ENCODE assay signal across 25 mouse cellular contexts in genomic region chr5:126199876-126200275, GRCm38 (mm10).
DNase-seq lines count a peak whose midpoint lies in the region; TF ChIP-seq lines count a peak whose summit lies in the region.
"Had no signal": no experiment of that assay in that cellular context is flagged by ENCODE, and none has a peak within 500 bp of the region (broad histone marks: within the 10 kb centered on the region; RNA-seq: fewer than 3 reads in every experiment).

No protein-coding gene starts in this region.

- intact Hi-C loops in left cerebral cortex, adult 2 months (cut with DNase I), result loop anchor here (2.0 to 5.0 kb wide), 2 partner anchors 197 to 673 kb away; no protein-coding TSS in a partner anchor

- H3K27ac ChIP-seq in left cerebral cortex, adult 2 months, result no peak overlapping the region
- H3K27ac ChIP-seq: embryonic facial prominence, embryonic 13.5 days; embryonic facial prominence, embryonic 15.5 days; forebrain, embryonic 10.5 days; forebrain, embryonic 12.5 days; forebrain, embryonic 15.5 days had no signal

- no peak overlapping the region for H3K4me3 ChIP-seq in left cerebral cortex, adult 2 months
- H3K4me3 ChIP-seq: embryonic facial prominence, embryonic 13.5 days; embryonic facial prominence, embryonic 15.5 days; erythroblast, embryonic 14.5 days; forebrain, embryonic 10.5 days; forebrain, embryonic 12.5 days; forebrain, embryonic 15.5 days had no signal

- peak; percentile 54 to 74 for DNase-seq in layer of hippocampus, adult 18-20 months (ENCODE audit: low spot score in 2 of 2)
- DNase-seq in layer of hippocampus, postnatal 14 days (ENCODE audit: low spot score in 2 of 2), result no peak
- DNase-seq in layer of hippocampus, adult 8-10 months (ENCODE audit: low spot score in 2 of 2), result peak; percentile 35 to 61
- no peak for DNase-seq in layer of hippocampus, adult 9-10 months (ENCODE audit: low spot score)
- peak; percentile 52 for DNase-seq in layer of hippocampus, adult 9-11 months
- DNase-seq in mesoderm, embryonic 11.5 days (ENCODE audit: low read depth, low spot score), result peak; percentile 5
- DNase-seq in left cerebral cortex, adult 2 months (ENCODE audit: extremely low spot score in 1 of 2, low spot score in 2 of 2), result no peak
- DNase-seq in spleen, postnatal 36 days (ENCODE audit: low spot score in 2 of 2), result no peak
- DNase-seq: adrenal gland, adult 8-10 months; adrenal gland, postnatal 14 days; adrenal gland, postnatal 36 days; cerebellum, adult 11 months; cerebellum, adult 18-20 months; cerebellum, adult 8-10 months; cerebellum, adult 9-11 months; cerebellum, postnatal 14 days; cerebellum, postnatal 36 days; embryo, embryonic 11 days; forebrain, postnatal 0 days had no signal

- no peak for TF ChIP-seq CTCF in left cerebral cortex, adult 2 months (IDR thresholded peaks at IDR 0.05)

Comparison
In these comparisons a context has a peak if more than half of its experiments do, and no peak if none do; other contexts are left out.
1. DNase-seq: peak in layer of hippocampus, adult 18-20 months (2 of 2), layer of hippocampus, adult 8-10 months (2 of 2), layer of hippocampus, adult 9-11 months (single experiment) and mesoderm, embryonic 11.5 days (single experiment); none in layer of hippocampus, postnatal 14 days (0 of 2), layer of hippocampus, adult 9-10 months (single experiment), left cerebral cortex, adult 2 months (0 of 2) and spleen, postnatal 36 days (0 of 2).